Mouse (Mus musculus): ENCODE data around the gene Siva1.

- TF ChIP-seq KAT2A (IDR thresholded peaks at IDR 0.05; ENCODE audit: insufficient replicate concordance, low read length) (no peak), E2F4 (IDR thresholded peaks at IDR 0.05; ENCODE audit: insufficient replicate concordance, low read depth, low read length) (no peak), CTCF (conservative IDR thresholded peaks at IDR 0.05 in 1 of 2, IDR thresholded peaks at IDR 0.05 in 1 of 2; ENCODE audit: low read depth in 2 of 2, low read length in 2 of 2) (no peak), GABPA (IDR thresholded peaks at IDR 0.05; ENCODE audit: insufficient replicate concordance, low read depth, low read length) (no peak), ZC3H11A (IDR thresholded peaks at IDR 0.05; ENCODE audit: low read depth, low read length) (no peak), EP300 (IDR thresholded peaks at IDR 0.05; ENCODE audit: low read length) (no peak)
These were observed 49.6 kb downstream of the Siva1 start for GRCm38 (mm10) chr12:112694127-112694475.
